Mouse (Mus musculus) heart, postnatal 4 days (tissue): Measurements from ENCODE around the gene Idh2. TPM values are rescaled to one million over a fixed set of nuclear protein-coding genes. Genes with fewer than 3 reads are reported as not detected.

Experiments
- DNase-seq: peaks from one replicate; pipeline ENCODE4 v3.0.0; 2021
- total RNA-seq, 2 experiments: library from RNA; stranded (reverse); gene quantifications; 2 replicates each; pipeline ENCODE4 v1.2.3; 2021

Idh2 gene
- total RNA-seq, 2 experiments from 2014 or later, result 1,640 to 1,742 TPM

GRCm38 (mm10) chr7:80121083-80121482 lies 5.9 kb upstream of the Idh2 start:
- DNase-seq, result peak; percentile 54

- DNase-seq, result peak; percentile 62
Observed at GRCm38 (mm10) chr7:80119198-80119597, 4.0 kb upstream of the Idh2 start.

GRCm38 (mm10) chr7:80116158-80116557 lies 966 bp upstream of the Idh2 start:
- peak; percentile 64 for DNase-seq

GRCm38 (mm10) chr7:80114451-80115223 lies 555 bp downstream of the Idh2 start:
- peak; percentile 83 for DNase-seq

GRCm38 (mm10) chr7:80113989-80114388 lies 1.2 kb downstream of the Idh2 start:
- peak; percentile 74 for DNase-seq

- DNase-seq, result no peak
Observed at GRCm38 (mm10) chr7:80111066-80112045, 3.8 kb downstream of the Idh2 start.

GRCm38 (mm10) chr7:80106441-80106840 lies 8.8 kb downstream of the Idh2 start:
- DNase-seq, result no peak

GRCm38 (mm10) chr7:80105637-80106390 lies 9.4 kb downstream of the Idh2 start:
- DNase-seq, result no peak

GRCm38 (mm10) chr7:80103335-80103734 lies 11.9 kb downstream of the Idh2 start:
- no peak for DNase-seq

GRCm38 (mm10) chr7:80098389-80098976 lies 16.7 kb downstream of the Idh2 start:
- no peak for DNase-seq

GRCm38 (mm10) chr7:80095598-80096309 lies 19.4 kb downstream of the Idh2 start:
- no peak for DNase-seq

GRCm38 (mm10) chr7:80094481-80094880 lies 20.7 kb downstream of the Idh2 start:
- DNase-seq, result peak; percentile 8

- DNase-seq, result peak; percentile 76
Observed at GRCm38 (mm10) chr7:80092351-80093046, 22.7 kb downstream of the Idh2 start.

- no peak for DNase-seq
Observed at GRCm38 (mm10) chr7:80091866-80092210, 23.4 kb downstream of the Idh2 start.

GRCm38 (mm10) chr7:80091004-80091865 lies 24.0 kb downstream of the Idh2 start:
- DNase-seq, result no peak

GRCm38 (mm10) chr7:80090191-80091003 lies 24.8 kb downstream of the Idh2 start:
- DNase-seq, result no peak

- no peak for DNase-seq
Observed at GRCm38 (mm10) chr7:80088191-80088590, 27.0 kb downstream of the Idh2 start.

- DNase-seq, result peak; percentile 53
Observed at GRCm38 (mm10) chr7:80085970-80086715, 29.0 kb downstream of the Idh2 start.
